10 mouse cellular contexts compared by ENCODE assay signal in the genomic region with DNA sequence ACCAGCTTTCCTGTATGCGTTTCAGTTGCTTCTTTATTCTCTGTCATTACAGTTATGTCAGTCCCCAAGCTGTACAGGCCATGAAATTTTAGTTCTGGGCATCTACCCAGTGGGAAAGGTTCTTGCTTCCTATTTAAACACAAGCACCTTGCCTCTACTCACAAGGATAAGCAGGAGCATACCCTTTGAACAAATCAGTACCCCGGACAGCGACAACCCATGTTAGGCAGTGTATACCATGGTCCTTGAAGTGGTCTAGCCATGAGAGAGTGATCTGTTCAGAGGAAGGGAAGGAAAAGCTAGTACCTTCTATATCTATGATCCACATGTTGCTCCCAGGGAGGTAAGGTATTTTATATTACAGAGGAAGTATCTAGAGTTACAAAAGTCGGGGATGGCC.
DNase-seq lines count a peak whose midpoint lies in the region; ATAC-seq and TF ChIP-seq lines count a peak whose summit lies in the region.
"Had no signal": no experiment of that assay in that cellular context is flagged by ENCODE, and none has a peak within 500 bp of the region (broad histone marks: within the 10 kb centered on the region; RNA-seq: fewer than 3 reads in every experiment).

No protein-coding gene starts in this region.

- no peaks in the 10 kb centered on the region for H3K36me3 ChIP-seq in liver, embryonic 12.5 days
- no peaks in the 10 kb centered on the region for H3K36me3 ChIP-seq in liver, postnatal 0 days (replicated peaks; ENCODE audit: insufficient read depth, low read length)
- H3K36me3 ChIP-seq: limb, embryonic 12.5 days had no signal

- no peak overlapping the region for H3K4me3 ChIP-seq in liver, embryonic 12.5 days
- H3K4me3 ChIP-seq in liver, postnatal 0 days (ENCODE audit: low read depth, low read length): no peak overlapping the region
- H3K4me3 ChIP-seq: limb, embryonic 12.5 days had no signal

- H3K4me2 ChIP-seq in liver, embryonic 12.5 days: no peak overlapping the region
- H3K4me2 ChIP-seq in liver, postnatal 0 days (ENCODE audit: low read depth, low read length): no peak overlapping the region
- H3K4me2 ChIP-seq: limb, embryonic 12.5 days had no signal

- no peak for ATAC-seq in liver, embryonic 12.5 days
- ATAC-seq in liver, postnatal 0 days: no peak
- ATAC-seq in CD4-positive, CD25-positive, alpha-beta regulatory T cell, adult 4 months: no peak

- no peaks in the 10 kb centered on the region for H3K4me1 ChIP-seq in liver, embryonic 12.5 days
- H3K4me1 ChIP-seq in liver, postnatal 0 days (ENCODE audit: insufficient read depth): no peaks in the 10 kb centered on the region
- H3K4me1 ChIP-seq: limb, embryonic 12.5 days had no signal

- peak; percentile 59 for DNase-seq in adrenal gland, postnatal 10 days
- DNase-seq in adrenal gland, adult 8-10 months: no peak
- peak; percentile 45 for DNase-seq in liver
- peak; percentile 30 for DNase-seq in brain, embryonic 14.5 days (ENCODE audit: low read depth)
- DNase-seq in liver, postnatal 0 days: peak; percentile 19
- no peak for DNase-seq in cerebellum, postnatal 14 days
- DNase-seq: cerebellum, adult 8-10 months had no signal

- WGBS in liver, embryonic 12.5 days (ENCODE audit: insufficient replicate concordance): 60% methylated on average over 4 of the region's 4 CpGs
- WGBS in liver, postnatal 0 days (ENCODE audit: insufficient replicate concordance): 62% methylated on average over 4 of the region's 4 CpGs

- TF ChIP-seq EP300 in liver, postnatal 0 days (IDR thresholded peaks at IDR 0.05; ENCODE audit: low read depth): no peak

- H3K9me3 ChIP-seq in liver, embryonic 12.5 days (replicated peaks): peaks cover 6% of the 10 kb centered on the region; the same call in 1 of the 2 replicates
- H3K9me3 ChIP-seq in liver, postnatal 0 days (ENCODE audit: low read length): no peaks in the 10 kb centered on the region
- H3K9me3 ChIP-seq: limb, embryonic 12.5 days had no signal

- TF ChIP-seq CTCF in brain, embryonic 14.5 days (IDR thresholded peaks at IDR 0.05; ENCODE audit: borderline replicate concordance, extremely low read depth, insufficient read depth, insufficient read length): no peak
- TF ChIP-seq CTCF in liver, postnatal 0 days (IDR thresholded peaks at IDR 0.05; ENCODE audit: low read depth): no peak

- no peaks in the 10 kb centered on the region for H3K27me3 ChIP-seq in liver, embryonic 12.5 days (replicated peaks)
- H3K27me3 ChIP-seq in liver, postnatal 0 days (ENCODE audit: insufficient read depth, low read length): no peaks in the 10 kb centered on the region
- H3K27me3 ChIP-seq: limb, embryonic 12.5 days had no signal

- no peak for TF ChIP-seq POLR2A in brain, embryonic 14.5 days (IDR thresholded peaks at IDR 0.05; ENCODE audit: borderline replicate concordance, extremely low read depth, insufficient read depth, insufficient read length, poor library complexity, severe bottlenecking)

- H3K27ac ChIP-seq in liver, embryonic 12.5 days: no peak overlapping the region
- H3K27ac ChIP-seq in liver, postnatal 0 days (ENCODE audit: low read depth): no peak overlapping the region
- H3K27ac ChIP-seq: limb, embryonic 12.5 days had no signal

- H3K9ac ChIP-seq in liver, embryonic 12.5 days: no peak overlapping the region
- no peak overlapping the region for H3K9ac ChIP-seq in liver, postnatal 0 days (replicated peaks)
- H3K9ac ChIP-seq: limb, embryonic 12.5 days had no signal

Comparison
In these comparisons a context has a peak if more than half of its experiments do, and no peak if none do; other contexts are left out.
1. DNase-seq: peak in adrenal gland, postnatal 10 days (single experiment), liver (single experiment), brain, embryonic 14.5 days (single experiment) and liver, postnatal 0 days (single experiment); none in adrenal gland, adult 8-10 months (single experiment) and cerebellum, postnatal 14 days (0 of 2).